Mouse (Mus musculus) midbrain, embryonic 14.5 days (tissue): ENCODE results near the gene Dnase2b. TPM values are rescaled to one million over a fixed set of nuclear protein-coding genes. Genes with fewer than 3 reads are reported as not detected.

Experiments
- ATAC-seq: fragments of 200-750 bp; cut with Nextera tagmentation; 2 replicates; pipeline ENCODE4 v1.8.0; 2017; ENCODE audit warnings: moderate number of reproducible peaks, moderate library complexity; ENCODE audit not compliant: low FRiP score, low TSS enrichment
- DNase-seq: peaks from one replicate; pipeline ENCODE4 v3.0.0-alpha.2; 2015
- H3K27ac ChIP-seq: fragments of 300-500 bp; sonication (generic); replicated peaks from 2 replicates; pipeline ENCODE4 v1.5.1; 2014; ENCODE audit warnings: mild to moderate bottlenecking, low read depth, low read length, moderate library complexity
- H3K27me3 ChIP-seq: fragments of 300-500 bp; sonication (generic); 2 replicates; pipeline ENCODE4 v1.6.1; 2014; ENCODE audit warnings: low read length, control low read depth, mixed read lengths; ENCODE audit not compliant: control insufficient read depth, insufficient read depth
- H3K36me3 ChIP-seq: fragments of 300-500 bp; sonication (generic); 2 replicates; pipeline ENCODE4 v1.6.1; 2014; ENCODE audit warnings: low read length, control low read depth; ENCODE audit not compliant: control insufficient read depth, insufficient read depth
- H3K4me1 ChIP-seq: fragments of 300-500 bp; sonication (generic); 2 replicates; pipeline ENCODE4 v1.6.1; 2014; ENCODE audit warnings: mild to moderate bottlenecking, antibody characterized with exemption, low read length, control low read depth; ENCODE audit not compliant: control insufficient read depth, insufficient read depth
- H3K4me2 ChIP-seq: fragments of 300-500 bp; sonication (generic); 2 replicates; pipeline ENCODE4 v1.6.1; 2014; ENCODE audit warnings: mild to moderate bottlenecking, low read length, moderate library complexity
- H3K4me3 ChIP-seq: fragments of 300-500 bp; sonication (generic); replicated peaks from 2 replicates; pipeline ENCODE4 v1.5.1; 2014; ENCODE audit warnings: low read depth, low read length
- H3K9ac ChIP-seq: fragments of 300-500 bp; sonication (generic); replicated peaks from 2 replicates; pipeline ENCODE4 v1.6.1; 2014; ENCODE audit warnings: mild to moderate bottlenecking, low read length, moderate library complexity
- H3K9me3 ChIP-seq: fragments of 300-500 bp; sonication (generic); 2 replicates; pipeline ENCODE4 v1.6.1; 2016; ENCODE audit warnings: low read length, control low read depth, mixed read lengths; ENCODE audit not compliant: control insufficient read depth
- WGBS: fragments of 180-500 bp; shearing (Covaris S2); extraction: QIAGEN DNeasy Blood & Tissue Kit; methylation state at CpG from one replicate; pipeline ENCODE4 v1.1.7; 2014; 5-methylcytosine and 5-hydroxymethylcytosine counted together
- polyA plus RNA-seq: library from polyadenylated mRNA; unstranded; fragments of >200 nt; fragmentation: Nextera tagmentation; extraction: Ambion mirVana; gene quantifications from 2 replicates; pipeline ENCODE4 v1.2.1, GENCODE M21; 2014

Gene Dnase2b
- polyA plus RNA-seq, 1 experiment from 2014 or later = not detected

- H3K9ac ChIP-seq = no peak within 1 kb of the TSS
- no peaks in the 10 kb centered on the region for H3K9me3 ChIP-seq
- no peaks in the 10 kb centered on the region for H3K4me1 ChIP-seq
- H3K27me3 ChIP-seq = no peaks in the 10 kb centered on the region
- ATAC-seq (no peak), DNase-seq (no peak)
- no peak within 1 kb of the TSS for H3K4me2 ChIP-seq
- H3K36me3 ChIP-seq = no peaks in the 10 kb centered on the region
- no peak within 1 kb of the TSS for H3K27ac ChIP-seq
- H3K4me3 ChIP-seq = no peak within 1 kb of the TSS
- WGBS = 95% methylated on average over 3 of the region's 3 CpGs
Observed at GRCm38 (mm10) chr3:146651217-146651616, 35.8 kb upstream of the Dnase2b start, which contains the start of gene 4930503B20Rik. Gene 4930503B20Rik, minus strand, starts transcription at chr3:146651317.

DNA sequence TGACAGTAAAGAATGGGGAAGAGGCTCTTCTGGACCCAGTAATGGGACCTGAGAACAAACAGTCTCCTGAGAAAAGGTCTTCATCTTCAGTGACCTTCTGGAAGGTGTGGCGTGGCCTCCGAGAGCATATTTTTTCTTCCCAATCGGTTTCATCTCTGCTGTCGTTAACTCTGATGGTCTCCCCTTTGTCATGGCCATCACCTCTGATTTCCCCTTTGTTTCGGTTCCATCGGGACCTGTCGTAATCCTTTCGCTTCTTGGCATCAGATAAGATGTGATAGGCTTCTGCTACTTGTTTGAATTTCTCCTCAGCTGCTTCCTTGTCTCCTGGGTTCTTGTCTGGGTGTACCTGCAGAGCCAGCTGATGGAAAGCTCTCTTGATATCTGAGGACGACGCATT is 35.3 kb upstream of the Dnase2b start:
- no peaks in the 10 kb centered on the region for H3K9me3 ChIP-seq
- WGBS = 95% methylated on average over 10 of the region's 10 CpGs
- no peak for ATAC-seq

GRCm38 (mm10) chr3:146649311-146649894 is 34.0 kb upstream of the Dnase2b start:
- H3K9ac ChIP-seq = no peak overlapping the region
- no peak overlapping the region for H3K27ac ChIP-seq
- no peaks in the 10 kb centered on the region for H3K9me3 ChIP-seq
- H3K4me2 ChIP-seq = no peak overlapping the region
- DNase-seq (no peak), ATAC-seq (no peak)
- no peaks in the 10 kb centered on the region for H3K27me3 ChIP-seq
- no peaks in the 10 kb centered on the region for H3K4me1 ChIP-seq
- no peaks in the 10 kb centered on the region for H3K36me3 ChIP-seq
- H3K4me3 ChIP-seq = no peak overlapping the region
- WGBS = 81% methylated on average over 10 of the region's 10 CpGs

More for the DNA sequence above, 35.3 kb upstream of the Dnase2b start:
- Histone ChIP-seq H3K4me3 (no peak overlapping the region), H3K27ac (no peak overlapping the region), H3K4me2 (no peak overlapping the region), H3K36me3 (no peaks in the 10 kb centered on the region), H3K9ac (no peak overlapping the region), H3K4me1 (no peaks in the 10 kb centered on the region), H3K27me3 (no peaks in the 10 kb centered on the region)
- DNase-seq = no peak

- no peaks in the 10 kb centered on the region for H3K36me3 ChIP-seq
- no peak overlapping the region for H3K9ac ChIP-seq
- H3K4me2 ChIP-seq = no peak overlapping the region
- no peaks in the 10 kb centered on the region for H3K27me3 ChIP-seq
- H3K4me3 ChIP-seq = no peak overlapping the region
- no peak for ATAC-seq
- 73% methylated on average over 4 of the region's 4 CpGs for WGBS
- DNase-seq = no peak
- no peaks in the 10 kb centered on the region for H3K4me1 ChIP-seq
- H3K9me3 ChIP-seq = 0 out of 2 replicates have a peak, but pooled peaks cover 2% of the 10 kb centered on the region
- H3K27ac ChIP-seq = no peak overlapping the region
Observed at GRCm38 (mm10) chr3:146641818-146642427, 26.5 kb upstream of the Dnase2b start.

DNA sequence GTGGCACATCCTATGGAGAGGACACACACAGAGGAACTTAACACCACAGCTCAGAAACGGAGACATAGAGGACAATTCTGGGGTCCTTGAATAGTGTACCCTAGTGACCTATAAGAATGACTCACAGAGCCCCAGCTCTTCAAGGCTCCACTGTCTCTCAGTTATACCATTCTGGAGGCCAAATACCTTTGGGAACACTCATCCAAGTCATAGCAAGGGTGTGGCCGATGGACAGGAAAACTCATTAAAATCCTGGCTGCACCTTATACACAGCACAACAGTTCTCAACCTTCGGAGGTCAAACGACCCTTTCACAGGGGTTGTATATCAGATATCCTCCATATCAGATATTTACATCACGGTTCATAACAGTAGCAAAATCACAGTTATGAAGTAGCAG is 17.1 kb upstream of the Dnase2b start:
- Histone ChIP-seq H3K4me3 (no peak overlapping the region), H3K4me2 (no peak overlapping the region), H3K9me3 (no peaks in the 10 kb centered on the region), H3K27ac (no peak overlapping the region), H3K9ac (no peak overlapping the region), H3K27me3 (no peaks in the 10 kb centered on the region), H3K4me1 (no peaks in the 10 kb centered on the region), H3K36me3 (no peaks in the 10 kb centered on the region)
- no peak for ATAC-seq
- WGBS = 89% methylated on average over 5 of the region's 5 CpGs
- no peak for DNase-seq

GRCm38 (mm10) chr3:146628227-146628982 is 13.0 kb upstream of the Dnase2b start:
- H3K4me2 ChIP-seq = no peak overlapping the region
- DNase-seq (no peak), ATAC-seq (no peak)
- H3K9me3 ChIP-seq = no peaks in the 10 kb centered on the region
- no peak overlapping the region for H3K27ac ChIP-seq
- no peak overlapping the region for H3K4me3 ChIP-seq
- H3K9ac ChIP-seq = no peak overlapping the region
- H3K27me3 ChIP-seq = no peaks in the 10 kb centered on the region
- 69% methylated on average over 8 of the region's 8 CpGs for WGBS
- no peaks in the 10 kb centered on the region for H3K4me1 ChIP-seq
- no peaks in the 10 kb centered on the region for H3K36me3 ChIP-seq

- Histone ChIP-seq H3K9me3 (no peaks in the 10 kb centered on the region), H3K4me3 (no peak overlapping the region), H3K27ac (no peak overlapping the region), H3K4me1 (no peaks in the 10 kb centered on the region), H3K9ac (no peak overlapping the region), H3K4me2 (no peak overlapping the region), H3K27me3 (no peaks in the 10 kb centered on the region), H3K36me3 (no peaks in the 10 kb centered on the region)
- 94% methylated on average over 4 of the region's 4 CpGs for WGBS
- no peak for ATAC-seq
- no peak for DNase-seq
Observed at GRCm38 (mm10) chr3:146625766-146626165, 10.4 kb upstream of the Dnase2b start.

DNA sequence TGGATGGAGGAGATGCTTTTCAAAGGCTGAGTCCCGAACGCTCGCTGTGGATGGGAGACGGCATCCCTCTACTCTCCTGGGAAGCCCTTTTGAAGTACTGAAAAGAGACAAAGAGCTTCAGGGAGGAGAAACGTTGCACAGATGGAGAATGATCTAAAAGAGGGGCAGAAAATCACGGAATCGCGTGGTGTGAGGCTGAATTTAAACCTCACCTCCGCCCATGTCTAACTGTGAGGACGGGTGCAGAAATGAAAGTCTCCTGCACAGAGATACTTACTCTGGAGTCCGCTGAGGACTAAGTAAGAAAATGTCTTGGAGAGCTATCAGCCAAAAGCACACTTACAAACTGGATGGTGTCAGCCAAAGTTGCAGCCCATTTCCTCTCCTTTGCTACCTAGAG is 6.6 kb upstream of the Dnase2b start:
- Histone ChIP-seq H3K27ac (no peak overlapping the region), H3K4me2 (no peak overlapping the region), H3K27me3 (no peaks in the 10 kb centered on the region), H3K36me3 (no peaks in the 10 kb centered on the region), H3K4me1 (no peaks in the 10 kb centered on the region), H3K9ac (no peak overlapping the region), H3K4me3 (no peak overlapping the region), H3K9me3 (no peaks in the 10 kb centered on the region)
- 88% methylated on average over 11 of the region's 11 CpGs for WGBS
- ATAC-seq (no peak), DNase-seq (no peak)
